Mouse (Mus musculus) ovary, postnatal 10 days (tissue): ENCODE data around the gene Naa35.
"Not testable (repeated sequence)": the region's sequence is repeated elsewhere in the genome, so short reads cannot be mapped to it uniquely, and the experiment has no call there.

Source experiments
- DNase-seq: peaks from one replicate; pipeline ENCODE4 v3.0.0; 2022; ENCODE audit warnings: low spot score

Naa35 gene

DNA sequence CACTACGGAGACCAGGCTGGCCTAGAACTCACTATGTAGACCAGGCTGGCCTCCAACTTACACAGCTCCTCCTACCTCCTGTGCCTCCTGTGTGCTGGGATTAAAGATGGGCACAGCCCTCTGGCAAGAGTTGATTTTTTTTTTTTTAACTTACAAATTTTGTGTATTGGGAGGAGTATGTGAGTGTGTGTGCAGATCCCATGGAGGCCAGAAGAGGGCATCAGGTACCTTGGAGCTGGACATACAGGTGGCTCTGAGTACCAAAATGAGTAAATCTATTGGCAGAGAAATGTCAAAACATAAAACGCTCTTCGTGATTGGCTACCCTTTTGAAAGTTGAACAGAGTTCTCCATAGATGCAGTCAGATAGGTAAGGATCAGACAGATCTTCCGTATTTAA, 4.1 kb upstream of the Naa35 start:
- DNase-seq = no peak

DNA sequence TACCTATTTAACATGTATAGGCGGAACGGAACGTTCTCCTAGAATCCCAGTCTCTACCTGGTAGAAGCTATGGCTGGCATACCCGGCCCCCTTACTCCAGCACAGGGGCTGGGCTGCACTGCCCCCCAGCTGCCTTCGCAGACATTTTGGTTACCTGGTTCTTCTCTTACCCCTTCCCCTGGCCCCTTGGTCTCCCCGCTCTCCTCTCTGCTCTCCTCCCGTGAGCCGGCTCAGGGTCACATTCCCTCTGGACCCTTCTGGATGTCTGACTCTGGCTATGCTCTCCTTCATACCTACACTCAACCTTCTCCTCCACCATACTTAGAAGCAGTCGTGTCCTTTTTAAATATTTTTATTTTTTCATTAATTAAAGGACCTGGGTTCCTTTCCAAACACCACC, 578 bp upstream of the Naa35 start:
- peak; percentile 16 for DNase-seq

- DNase-seq = peak; percentile 14
Measured at GRCm38 (mm10) chr13:59585648-59586005, 568 bp downstream of the Naa35 start.

DNA sequence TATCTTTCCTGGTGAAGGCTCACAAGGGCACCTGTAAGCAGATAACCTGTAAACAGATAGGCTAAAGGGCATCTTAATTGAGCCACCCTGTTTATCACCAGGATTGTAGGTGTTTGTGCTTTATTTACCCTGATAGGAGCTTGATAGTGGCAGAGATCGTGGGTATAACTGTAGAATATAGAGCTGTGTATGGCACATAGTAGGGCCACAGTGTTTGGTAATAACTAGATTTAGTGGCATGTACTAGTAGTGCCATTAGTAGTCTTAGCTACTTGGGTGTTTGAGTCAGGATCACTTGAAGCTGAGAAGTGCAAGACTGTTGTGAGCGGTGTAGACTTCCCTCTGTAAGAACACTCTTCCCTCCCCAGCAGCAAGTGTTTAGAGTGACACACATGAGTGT, 2.1 kb downstream of the Naa35 start:
- DNase-seq = no peak

DNA sequence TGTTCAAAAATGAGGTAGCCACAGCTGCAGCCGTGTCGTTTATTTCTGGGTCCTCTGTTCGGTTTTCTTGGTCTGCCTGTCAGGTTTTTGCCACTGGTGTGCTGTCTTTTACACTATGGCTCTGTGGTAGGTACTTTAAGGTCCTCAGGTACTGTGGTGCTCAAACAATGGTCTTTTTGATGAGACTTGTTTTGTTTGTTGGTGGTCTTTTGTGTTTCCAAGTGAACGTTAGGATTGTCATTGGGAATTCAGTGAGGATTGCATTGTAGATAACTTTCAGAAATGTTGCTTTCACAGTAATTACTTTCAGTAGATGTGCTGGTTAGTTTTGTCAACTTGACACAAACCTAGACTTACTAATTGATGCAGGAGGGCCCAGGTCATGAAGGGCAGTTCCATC, 4.6 kb downstream of the Naa35 start:
- DNase-seq = no peak

GRCm38 (mm10) chr13:59590691-59591090, 5.6 kb downstream of the Naa35 start:
- DNase-seq = no peak

DNA sequence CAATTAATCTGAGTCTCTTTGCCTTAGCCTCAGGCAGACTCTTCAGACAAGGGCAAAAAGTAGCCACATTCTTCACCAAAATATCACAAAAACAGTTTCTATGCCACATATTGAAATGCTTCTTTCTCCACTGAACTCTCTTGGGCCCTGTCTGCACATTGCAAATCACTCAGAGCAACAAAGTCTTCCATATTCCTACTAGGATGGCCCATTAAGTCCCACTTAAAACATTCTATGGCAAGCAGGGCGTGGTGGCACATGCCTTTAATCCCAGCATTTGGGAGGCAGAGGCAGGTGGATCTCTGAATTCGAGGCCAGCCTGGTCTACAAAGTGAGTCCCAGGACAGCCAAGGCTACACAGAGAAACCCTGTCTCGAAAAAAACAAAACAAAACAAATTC, 7.0 kb downstream of the Naa35 start:
- DNase-seq = not testable (repeated sequence)

DNA sequence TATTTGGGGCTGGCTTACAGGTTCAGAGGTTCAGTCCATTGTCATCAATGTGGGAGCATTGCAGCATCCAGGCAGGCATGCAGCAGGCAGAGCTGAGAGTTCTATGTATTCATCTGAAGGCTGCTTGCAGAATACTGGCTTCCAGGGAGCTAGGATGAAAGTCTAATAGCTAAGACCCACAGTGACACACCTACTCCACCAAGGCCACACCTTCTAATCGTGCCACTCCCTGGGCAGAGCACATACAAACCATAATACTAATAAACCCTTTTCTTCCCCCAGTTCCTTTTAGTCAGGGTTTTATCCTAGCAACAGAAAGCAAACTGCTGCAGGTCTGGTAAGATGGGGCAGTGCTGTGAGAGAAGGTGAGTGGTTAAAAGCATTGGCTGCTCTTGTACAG, 7.6 kb downstream of the Naa35 start:
- no peak for DNase-seq

GRCm38 (mm10) chr13:59603096-59603495, 18.0 kb downstream of the Naa35 start:
- DNase-seq = no peak

DNA sequence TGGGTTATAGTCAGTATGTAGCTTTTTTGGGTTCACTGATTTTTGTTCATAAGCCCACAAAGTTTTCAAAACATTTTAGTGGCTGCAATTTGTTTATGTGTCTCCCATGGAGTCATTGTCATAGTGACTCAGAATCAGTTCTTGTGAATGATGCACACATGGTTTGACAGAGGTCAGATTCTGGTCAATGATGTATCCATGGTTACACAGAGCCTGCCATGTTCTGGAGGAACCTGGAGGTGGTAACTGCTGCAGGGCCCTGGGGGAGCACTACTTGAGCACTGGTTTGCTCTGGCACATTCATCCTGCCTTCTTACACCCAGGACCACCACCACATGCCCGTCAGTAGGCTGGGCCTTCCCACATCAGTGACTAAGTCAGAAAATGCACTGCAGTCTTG, 19.5 kb downstream of the Naa35 start:
- no peak for DNase-seq

DNA sequence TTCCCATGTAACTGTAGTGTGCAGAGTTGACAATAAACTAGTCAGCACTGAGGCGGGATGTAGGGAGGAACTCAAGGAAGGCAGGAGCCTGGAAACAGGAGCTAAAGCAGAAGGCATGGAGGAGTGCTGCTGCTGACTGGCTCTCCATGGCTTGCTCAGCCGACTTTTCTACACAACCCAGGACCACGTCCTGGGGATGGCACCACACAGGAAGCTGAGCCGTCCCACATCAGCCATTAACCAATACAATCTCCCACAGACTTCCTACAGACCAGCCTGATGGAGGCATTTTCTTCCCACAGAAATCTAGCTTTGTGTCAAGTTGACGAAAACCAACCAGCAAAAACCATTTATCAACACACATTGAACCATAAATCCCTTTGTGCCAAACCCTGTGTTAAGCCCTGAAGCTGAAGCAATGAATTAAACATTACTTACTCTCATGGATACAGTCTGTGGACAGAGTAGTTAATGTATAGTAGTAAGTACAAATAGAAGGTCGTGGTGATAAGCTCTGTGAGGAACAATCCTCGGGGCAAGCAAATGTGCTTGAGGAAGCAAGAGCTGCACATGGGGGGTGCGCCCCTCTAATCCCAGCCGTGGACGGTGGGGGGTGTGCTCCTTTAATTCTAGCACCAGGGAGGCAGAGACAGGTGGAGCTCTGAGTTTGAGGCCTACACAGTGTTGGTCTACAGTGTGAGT, 20.3 kb downstream of the Naa35 start:
- no peak for DNase-seq

DNA sequence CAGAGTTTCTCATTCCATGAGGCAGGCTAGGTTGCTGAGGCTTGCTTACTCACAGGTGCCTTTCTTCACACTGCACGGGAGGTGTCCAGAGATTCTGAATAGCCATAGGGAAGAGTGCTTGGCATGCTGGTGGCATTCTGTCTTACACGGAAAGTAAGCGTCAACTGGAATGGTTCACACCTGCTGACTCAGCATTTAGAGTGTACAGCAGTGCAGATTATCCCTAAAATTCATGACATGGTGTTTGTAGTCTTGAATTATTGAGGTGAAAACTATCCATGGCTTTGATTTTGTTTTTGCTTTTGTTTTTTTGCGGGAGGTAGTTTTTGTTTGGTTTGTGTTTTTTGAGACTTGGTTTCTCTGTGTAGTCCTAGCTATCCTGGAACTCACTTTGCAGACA, 24.8 kb downstream of the Naa35 start:
- no peak for DNase-seq

- DNase-seq = no peak
Measured at GRCm38 (mm10) chr13:59610437-59610836, 25.4 kb downstream of the Naa35 start.

DNA sequence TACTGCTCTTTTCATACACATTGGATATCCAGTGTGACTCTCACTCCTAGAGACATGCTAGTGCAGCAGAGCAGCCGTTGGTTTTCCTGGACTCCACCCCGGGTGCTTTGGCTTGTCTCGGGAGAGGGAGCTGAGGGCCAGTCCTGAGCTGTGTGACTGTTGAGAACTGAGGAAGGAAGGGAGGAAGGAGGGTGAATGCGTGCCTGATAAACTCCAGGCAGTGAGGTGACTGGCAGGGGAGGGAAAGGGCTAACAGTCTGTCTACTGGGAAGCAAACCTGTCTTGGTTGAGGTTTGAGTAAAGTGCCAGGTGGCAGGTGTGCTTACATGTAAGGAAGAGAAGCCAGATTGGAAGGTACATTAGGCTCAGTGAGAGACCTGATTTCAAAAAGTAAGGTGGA, 28.8 kb downstream of the Naa35 start:
- no peak for DNase-seq

GRCm38 (mm10) chr13:59615152-59615551, 30.1 kb downstream of the Naa35 start:
- DNase-seq = no peak

DNA sequence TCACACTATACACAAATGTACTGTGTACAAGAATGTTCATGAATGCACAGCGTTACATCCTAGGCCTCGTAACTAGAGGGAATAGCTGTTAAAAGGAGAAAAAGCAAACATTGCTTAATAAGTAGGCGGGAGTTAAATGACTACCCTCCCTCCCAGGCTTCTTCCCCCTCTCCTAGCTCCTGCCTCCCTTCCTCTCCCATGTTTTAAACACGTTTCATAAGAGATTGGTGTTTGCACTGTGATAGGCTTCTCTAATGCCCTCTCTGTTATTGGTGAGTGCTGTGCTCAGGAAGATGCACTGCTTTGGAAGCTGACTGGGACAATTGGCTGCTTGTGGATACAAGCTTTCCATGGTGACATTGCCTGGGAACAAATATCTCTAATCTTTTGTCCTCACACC, 30.5 kb downstream of the Naa35 start:
- no peak for DNase-seq

DNA sequence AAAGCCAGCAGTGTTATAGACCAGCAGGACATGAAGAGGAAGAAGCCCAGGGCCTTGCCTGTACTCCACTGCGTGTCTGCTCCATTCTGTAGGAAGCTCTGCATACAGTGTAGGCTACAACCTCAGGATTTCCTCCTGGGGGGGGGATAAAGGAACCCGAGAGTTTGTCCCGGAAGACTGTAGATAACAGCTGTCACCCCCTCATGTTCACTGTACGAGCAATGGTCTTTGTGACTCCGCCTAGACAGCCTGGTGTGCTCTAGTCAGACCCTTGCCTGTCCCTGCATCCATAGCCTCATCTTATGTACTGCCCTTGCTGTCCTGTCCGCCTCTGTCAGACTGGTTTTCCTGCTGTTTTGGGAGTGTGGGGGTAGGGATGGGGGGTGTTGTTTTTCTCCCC, 33.4 kb downstream of the Naa35 start:
- no peak for DNase-seq

- DNase-seq = no peak
Measured at GRCm38 (mm10) chr13:59621643-59622489, 36.8 kb downstream of the Naa35 start.

GRCm38 (mm10) chr13:59624389-59624788, 39.3 kb downstream of the Naa35 start:
- no peak for DNase-seq

DNA sequence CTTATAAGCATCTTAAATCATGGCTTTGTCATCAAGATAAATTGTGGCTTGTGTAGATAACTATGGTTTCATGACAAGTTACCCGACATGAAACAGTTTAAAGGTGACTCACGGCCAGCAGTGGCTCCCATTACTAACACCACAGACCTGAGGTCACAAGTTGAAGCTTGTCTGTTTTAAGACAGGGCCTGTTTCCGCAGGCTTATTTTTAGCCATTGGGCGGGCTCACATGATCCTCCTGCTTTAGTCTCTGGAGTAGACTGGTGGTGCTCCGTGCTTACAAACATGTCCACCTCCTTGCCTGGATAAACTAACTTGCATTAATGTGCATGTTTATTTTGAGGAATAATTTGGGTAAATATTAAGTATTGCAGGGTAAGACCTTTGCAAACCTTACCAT, 39.8 kb downstream of the Naa35 start:
- no peak for DNase-seq

DNA sequence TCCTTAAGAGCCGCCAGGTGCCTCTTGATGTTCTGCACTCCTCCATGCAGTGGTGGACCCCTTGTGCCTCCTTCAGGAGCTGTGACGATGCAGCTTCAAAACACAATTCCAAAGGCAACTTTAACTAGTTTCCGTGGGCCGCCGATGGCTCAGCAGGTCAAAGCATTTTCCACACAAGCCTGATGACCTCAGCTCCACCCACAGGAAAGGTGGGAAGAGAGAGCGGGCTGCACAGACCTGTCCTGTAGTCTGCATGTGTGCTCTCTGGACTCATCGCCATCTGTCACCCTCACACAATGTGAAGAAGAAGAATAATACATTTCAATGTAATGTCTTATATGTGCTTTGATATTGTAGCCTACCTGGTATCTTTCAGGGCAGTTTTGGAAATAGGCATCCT, 41.7 kb downstream of the Naa35 start:
- no peak for DNase-seq

GRCm38 (mm10) chr13:59634637-59635036, 49.6 kb downstream of the Naa35 start:
- no peak for DNase-seq

GRCm38 (mm10) chr13:59637800-59638199, 52.7 kb downstream of the Naa35 start:
- no peak for DNase-seq
